Mouse (Mus musculus) gastrocnemius, postnatal 10 days (tissue): ENCODE results near the gene Morn3. TPM values are rescaled to one million over a fixed set of nuclear protein-coding genes. Genes with fewer than 3 reads are reported as not detected.
"Not testable (repeated sequence)": the region's sequence is repeated elsewhere in the genome, so short reads cannot be mapped to it uniquely, and the experiment has no call there.

ENCODE experiments used
- DNase-seq: peaks from one replicate; pipeline ENCODE4 v3.0.0; 2021; ENCODE audit warnings: mixed read lengths
- long read RNA-seq, 2 experiments: library from polyadenylated mRNA; stranded (forward); transcript quantifications; one replicate each; pipeline ENCODE4 v2.0.0; 2021
- total RNA-seq, 2 experiments: library from RNA; stranded (reverse); gene quantifications; 2 replicates each; pipeline ENCODE4 v1.2.3; 2021

Gene Morn3
- not detected for total RNA-seq
- long read RNA-seq, experiment 1: 0 reads
- long read RNA-seq, experiment 2: 0 reads

- DNase-seq: no peak
Measured at GRCm38 (mm10) chr5:123046916-123047315, at the start of gene Morn3. Morn3 (minus strand) TSS chr5:123047016.

GRCm38 (mm10) chr5:123096299-123096698, 49.5 kb upstream of the Morn3 start:
- no peak for DNase-seq

GRCm38 (mm10) chr5:123094238-123094991, 47.6 kb upstream of the Morn3 start:
- no peak for DNase-seq

GRCm38 (mm10) chr5:123093077-123093633, 46.3 kb upstream of the Morn3 start:
- DNase-seq: no peak

GRCm38 (mm10) chr5:123090560-123091306, 43.9 kb upstream of the Morn3 start:
- no peak for DNase-seq

- no peak for DNase-seq
Measured at GRCm38 (mm10) chr5:123088784-123089183, 42.0 kb upstream of the Morn3 start.

- no peak for DNase-seq
Measured at GRCm38 (mm10) chr5:123086501-123086900, 39.7 kb upstream of the Morn3 start.

GRCm38 (mm10) chr5:123083340-123084050, 36.7 kb upstream of the Morn3 start:
- no peak for DNase-seq

GRCm38 (mm10) chr5:123080510-123080909, 33.7 kb upstream of the Morn3 start:
- no peak for DNase-seq

GRCm38 (mm10) chr5:123080041-123080440, 33.2 kb upstream of the Morn3 start:
- no peak for DNase-seq

GRCm38 (mm10) chr5:123079568-123079967, 32.8 kb upstream of the Morn3 start:
- DNase-seq: no peak

- DNase-seq: peak; percentile 17
Measured at GRCm38 (mm10) chr5:123076419-123077281, 29.8 kb upstream of the Morn3 start.

GRCm38 (mm10) chr5:123075576-123076418, 29.0 kb upstream of the Morn3 start:
- DNase-seq: peak; percentile 98

- no peak for DNase-seq
Measured at GRCm38 (mm10) chr5:123068714-123069113, 21.9 kb upstream of the Morn3 start.

GRCm38 (mm10) chr5:123068115-123068514, 21.3 kb upstream of the Morn3 start, which contains the start of gene Tmem120b:
Tmem120b (plus strand) TSS chr5:123068415.
- no peak for DNase-seq

- DNase-seq: no peak
Measured at GRCm38 (mm10) chr5:123067395-123067995, 20.7 kb upstream of the Morn3 start.

- peak; percentile 63 for DNase-seq
Measured at GRCm38 (mm10) chr5:123064207-123064606, 17.4 kb upstream of the Morn3 start.

GRCm38 (mm10) chr5:123063141-123063540, 16.3 kb upstream of the Morn3 start:
- no peak for DNase-seq

- not testable (repeated sequence) for DNase-seq
Measured at GRCm38 (mm10) chr5:123061402-123061749, 14.6 kb upstream of the Morn3 start.
